Mouse (Mus musculus) MN1 (cell line): ENCODE results near the gene 1110002E22Rik.

ENCODE experiments used
- DNase-seq: peaks from one replicate; pipeline ENCODE4 v3.0.0-alpha.2; 2016; ENCODE audit warnings: low spot score

1110002E22Rik gene

GRCm38 (mm10) chr3:138065930-138066329 lies 1.1 kb downstream of the 1110002E22Rik start:
- DNase-seq, result no peak

DNA sequence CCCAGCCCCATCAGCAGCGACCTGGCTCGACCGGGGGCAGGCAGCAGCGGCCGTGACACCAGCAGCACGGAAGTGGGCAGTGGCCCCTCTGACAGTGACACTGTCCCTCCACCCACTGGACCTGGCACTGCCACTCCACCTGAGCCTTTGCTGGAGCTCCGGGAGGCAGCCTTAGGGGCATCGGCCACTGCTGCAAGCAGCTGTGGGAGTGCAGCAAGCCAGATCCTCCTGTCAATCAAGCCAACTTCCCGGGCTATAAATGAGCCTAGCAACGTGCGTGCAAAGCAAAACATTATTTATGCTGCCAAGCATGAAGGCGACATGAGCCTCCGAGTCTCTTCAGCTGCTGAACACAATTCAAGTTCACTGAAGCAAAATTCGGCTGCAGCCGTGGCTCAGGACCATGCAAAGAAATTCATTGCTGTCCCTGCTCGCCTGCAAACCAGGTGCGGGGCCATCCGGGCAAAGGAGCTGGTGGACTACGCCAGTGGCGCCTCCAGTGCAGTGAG lies 1.6 kb downstream of the 1110002E22Rik start:
- DNase-seq, result no peak

DNA sequence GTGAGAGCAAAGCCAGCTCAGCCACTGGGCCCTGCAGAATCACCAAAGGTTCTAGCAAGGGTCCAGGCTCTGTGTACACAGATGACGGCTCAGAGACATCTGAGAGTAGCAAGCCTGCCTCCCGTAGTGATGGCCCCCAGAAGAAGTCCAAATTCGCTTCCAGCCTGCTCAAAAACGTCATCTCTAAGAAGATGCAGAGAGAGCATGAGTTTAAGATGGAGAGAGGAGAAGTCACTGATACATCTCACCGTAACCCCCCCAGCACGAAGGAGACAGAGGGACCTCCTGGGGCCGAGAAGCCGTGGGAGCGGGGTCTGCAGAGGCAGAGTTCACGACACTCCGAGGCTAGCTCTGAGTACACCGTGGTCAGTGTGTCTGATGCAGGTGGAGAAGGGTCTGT lies 2.4 kb downstream of the 1110002E22Rik start, which contains the start of gene Gm5105:
Gene Gm5105, minus strand, starts transcription at position 101 of the 400 bp plus-strand sequence.
- no peak for DNase-seq

DNA sequence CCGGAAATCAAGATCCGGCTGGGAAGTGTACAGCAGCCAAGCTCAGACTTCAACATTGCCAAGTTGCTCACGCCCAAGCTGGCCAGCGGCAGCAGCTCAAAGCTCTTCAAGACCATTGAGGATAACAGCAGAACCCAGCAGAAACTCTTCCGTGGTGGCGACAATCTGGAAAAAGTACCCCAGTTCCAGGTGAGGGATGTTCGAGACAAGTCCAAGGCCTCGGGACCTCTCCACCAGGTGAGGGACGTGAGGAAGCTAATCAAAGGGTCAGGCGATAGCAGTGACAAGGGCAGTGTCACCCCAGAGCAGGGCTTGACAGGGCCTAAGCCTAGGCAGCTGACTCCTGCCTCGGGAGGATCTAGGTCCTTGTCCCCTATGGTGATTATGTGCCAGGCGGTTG lies 3.3 kb downstream of the 1110002E22Rik start:
- DNase-seq, result no peak

- DNase-seq, result no peak
Observed at GRCm38 (mm10) chr3:138069756-138070511, 5.1 kb downstream of the 1110002E22Rik start.

- DNase-seq, result no peak
Observed at GRCm38 (mm10) chr3:138071004-138071403, 6.2 kb downstream of the 1110002E22Rik start.

GRCm38 (mm10) chr3:138071476-138072073 lies 6.7 kb downstream of the 1110002E22Rik start:
- no peak for DNase-seq

- DNase-seq, result no peak
Observed at GRCm38 (mm10) chr3:138074214-138074613, 9.4 kb downstream of the 1110002E22Rik start.

DNA sequence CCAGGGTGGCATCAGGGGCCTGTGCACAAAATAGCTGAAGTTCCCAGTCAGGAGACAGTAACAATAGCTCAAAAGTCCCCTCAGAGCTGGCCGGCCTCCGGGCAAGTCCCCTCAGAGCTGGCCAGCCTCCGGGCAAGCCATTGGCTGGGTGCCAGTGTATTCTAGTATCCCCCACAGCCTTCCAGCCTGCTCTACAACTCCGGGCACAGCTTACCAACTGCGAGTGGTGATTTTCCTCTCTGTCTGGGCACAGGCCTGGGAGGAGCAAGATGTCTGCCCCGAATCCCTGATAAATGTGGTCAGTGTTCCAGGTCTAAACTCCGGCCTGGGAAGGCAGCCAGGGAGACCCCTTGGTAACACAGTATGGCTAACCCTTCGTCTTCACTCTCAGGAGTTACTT lies 10.4 kb downstream of the 1110002E22Rik start:
- DNase-seq, result peak; percentile 15

DNA sequence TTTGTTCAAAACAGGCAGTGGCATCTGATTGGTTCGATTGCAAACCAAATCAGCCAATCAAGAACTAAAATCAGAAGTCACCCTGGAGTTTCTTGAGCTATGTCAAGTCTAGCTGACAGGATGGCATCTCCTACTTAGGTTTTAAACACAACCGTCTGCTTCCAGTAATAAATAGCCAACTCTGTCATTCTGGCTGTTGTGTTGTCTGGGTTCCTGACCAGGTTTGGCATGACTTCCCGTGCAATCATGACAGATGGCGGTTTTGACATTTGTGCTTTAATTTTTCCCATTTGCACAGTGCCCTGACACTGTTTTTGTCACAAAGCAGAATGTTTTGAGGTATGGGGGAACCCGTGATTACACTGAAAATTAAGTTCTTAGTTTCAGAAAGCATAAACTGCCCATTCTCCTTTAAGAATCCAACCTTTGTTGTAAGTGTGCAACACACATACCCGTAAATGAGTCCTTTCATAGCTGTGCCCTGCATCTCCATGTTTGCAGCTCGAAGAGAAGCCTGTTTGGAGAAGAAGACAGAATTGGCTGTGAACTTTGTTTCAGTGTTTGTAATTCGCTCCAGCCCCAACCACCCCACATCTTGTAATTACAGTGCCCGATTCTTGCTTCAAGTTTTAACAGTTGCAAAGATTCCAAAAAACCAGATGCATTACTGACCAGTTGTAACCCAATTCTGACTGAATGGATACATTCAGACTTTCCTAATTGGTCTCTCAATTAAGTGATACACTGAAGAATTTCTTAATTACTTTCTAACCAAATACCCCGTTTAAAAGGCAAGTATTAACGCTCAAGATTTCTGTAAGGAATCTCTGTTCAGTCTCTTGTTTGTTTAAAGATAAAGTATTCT lies 12.9 kb downstream of the 1110002E22Rik start:
- DNase-seq, result no peak

DNA sequence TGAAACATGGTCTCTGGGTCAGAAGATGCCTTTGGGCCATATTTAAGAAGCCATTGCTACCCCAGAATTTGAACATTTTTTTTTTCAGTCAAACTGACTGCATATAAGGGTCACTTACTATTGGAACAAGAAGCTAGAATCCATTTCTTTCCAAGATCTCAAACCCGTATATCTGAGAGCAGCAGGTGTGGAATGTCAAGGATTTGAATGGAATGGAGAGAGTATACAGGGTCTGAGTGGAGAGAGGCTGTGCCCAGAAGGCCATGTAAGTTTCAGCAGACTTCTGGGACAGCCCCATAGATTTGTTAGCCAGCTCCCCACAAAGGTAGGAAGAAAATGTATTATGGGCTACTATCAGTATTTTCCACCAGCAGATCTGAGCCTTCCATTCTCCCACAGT lies 13.8 kb downstream of the 1110002E22Rik start:
- no peak for DNase-seq

DNA sequence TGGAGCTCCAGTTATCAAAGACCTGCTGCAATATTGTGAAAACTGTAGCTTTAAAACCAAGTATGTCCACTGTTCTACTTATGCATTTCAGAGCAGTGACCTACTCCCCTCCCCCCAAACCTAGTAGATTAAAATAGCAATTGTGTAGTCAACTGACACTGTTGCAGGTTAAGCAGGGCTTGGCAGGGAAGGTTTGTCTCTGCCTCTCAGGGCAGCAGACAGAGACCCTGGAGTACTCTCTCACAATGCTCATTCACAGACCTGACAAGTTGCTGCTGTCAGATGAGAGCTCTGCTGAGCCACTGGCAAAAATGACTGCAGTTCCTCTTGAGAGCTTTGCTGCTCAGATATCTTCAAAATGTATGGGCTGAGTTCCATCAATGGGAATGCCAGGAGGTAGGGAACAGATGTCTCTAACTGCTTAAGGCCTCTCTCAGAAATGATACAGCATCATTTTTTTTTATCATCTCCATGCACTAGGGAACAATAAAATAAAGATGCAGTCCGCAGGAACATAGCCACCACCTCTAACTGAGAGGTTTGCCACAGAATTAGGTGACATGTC lies 18.3 kb downstream of the 1110002E22Rik start:
- no peak for DNase-seq

DNA sequence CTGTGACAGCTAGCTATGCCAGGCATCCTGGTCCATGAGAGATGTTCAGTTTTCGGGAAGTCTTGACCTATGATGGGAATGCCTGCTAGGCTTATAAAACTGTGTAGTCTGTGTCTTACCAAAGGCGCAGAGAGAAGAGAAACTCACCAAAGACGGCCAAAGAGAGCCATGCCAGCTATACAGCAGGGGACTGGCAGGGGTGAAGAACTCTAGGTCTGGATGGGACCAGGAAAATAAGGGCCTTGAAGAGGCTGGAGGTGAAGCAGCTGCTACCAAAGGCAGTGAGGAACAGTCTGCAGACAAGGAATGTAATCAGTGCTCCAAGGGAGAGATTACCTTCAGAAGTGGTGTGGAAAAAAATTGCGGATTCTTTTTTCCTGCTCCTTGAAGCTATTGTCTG lies 19.0 kb downstream of the 1110002E22Rik start:
- DNase-seq, result no peak

GRCm38 (mm10) chr3:138095301-138095700 lies 30.4 kb downstream of the 1110002E22Rik start:
- DNase-seq, result no peak

- DNase-seq, result peak; percentile 78
Observed at GRCm38 (mm10) chr3:138095718-138096117, 30.9 kb downstream of the 1110002E22Rik start.

DNA sequence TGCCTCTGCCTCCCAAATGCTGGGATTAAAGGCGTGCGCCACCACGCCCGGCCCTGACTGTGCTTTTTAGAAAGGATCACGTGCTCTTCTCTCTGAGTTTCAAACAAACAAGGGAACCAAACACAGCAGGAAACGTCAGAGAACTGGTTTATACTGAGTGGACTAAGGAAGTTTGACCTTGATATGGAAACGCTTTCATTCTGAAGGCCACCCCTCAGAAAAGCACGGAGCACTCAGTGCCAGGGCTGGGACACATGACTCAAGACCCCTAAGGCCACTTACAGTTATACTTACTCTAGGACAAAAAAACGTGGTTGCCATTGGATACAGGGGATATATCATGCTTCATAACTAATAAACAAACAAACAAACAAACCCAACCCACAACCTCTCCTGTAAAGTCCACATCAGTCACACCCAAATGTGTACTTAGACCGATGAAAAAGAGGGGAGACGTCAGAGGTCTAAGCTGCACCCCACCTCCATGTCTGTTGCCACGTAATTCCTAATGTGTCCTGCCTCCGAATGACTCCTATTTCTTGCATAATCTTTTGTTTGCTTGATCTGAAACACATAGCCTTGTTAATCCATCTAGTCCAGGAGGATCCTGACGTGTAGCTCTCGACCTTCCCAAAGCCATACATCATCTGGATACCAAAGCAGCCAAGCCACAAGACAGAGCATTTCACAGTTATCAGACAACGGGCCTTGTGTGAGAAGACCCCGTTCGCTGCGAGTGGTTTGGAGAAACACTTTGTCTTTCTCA lies 31.6 kb downstream of the 1110002E22Rik start:
- peak; percentile 7 for DNase-seq

DNA sequence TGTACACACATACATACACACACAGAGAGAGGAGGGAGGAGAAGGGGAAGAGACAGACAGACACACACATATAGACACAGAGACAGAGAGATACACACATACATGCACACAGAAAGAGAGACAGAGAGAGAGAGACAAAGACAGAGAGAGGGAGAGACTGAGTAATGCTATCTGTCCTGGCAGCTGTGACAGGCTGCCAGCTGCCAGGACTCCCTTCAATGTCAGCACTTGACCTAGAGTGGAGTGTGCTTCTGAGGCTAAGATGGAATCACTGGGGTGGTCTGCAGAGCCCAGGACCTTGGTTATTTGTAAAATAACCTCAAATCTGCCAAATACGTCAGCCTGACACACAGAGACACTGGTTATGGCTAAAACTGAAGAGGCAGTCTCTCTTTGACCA lies 32.9 kb downstream of the 1110002E22Rik start:
- no peak for DNase-seq

DNA sequence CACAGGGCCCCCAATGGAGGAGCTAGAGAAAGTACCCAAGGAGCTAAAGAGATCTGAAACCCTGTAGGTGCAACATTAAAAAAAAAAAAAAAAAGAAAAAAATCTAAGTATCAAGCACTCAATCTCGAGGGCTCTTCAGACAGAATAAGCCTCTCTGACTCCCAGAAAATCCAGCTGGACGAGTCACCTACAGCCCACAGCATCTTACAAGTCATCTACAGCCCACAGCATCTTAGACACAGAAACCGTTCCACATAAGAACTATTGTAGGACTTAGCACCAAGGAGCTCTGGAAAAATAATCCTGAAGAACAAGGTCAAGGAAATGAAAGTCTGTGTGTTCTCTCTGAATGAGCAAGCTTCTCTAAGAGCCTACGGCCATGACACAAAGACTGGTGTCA lies 37.1 kb downstream of the 1110002E22Rik start:
- DNase-seq, result no peak

DNA sequence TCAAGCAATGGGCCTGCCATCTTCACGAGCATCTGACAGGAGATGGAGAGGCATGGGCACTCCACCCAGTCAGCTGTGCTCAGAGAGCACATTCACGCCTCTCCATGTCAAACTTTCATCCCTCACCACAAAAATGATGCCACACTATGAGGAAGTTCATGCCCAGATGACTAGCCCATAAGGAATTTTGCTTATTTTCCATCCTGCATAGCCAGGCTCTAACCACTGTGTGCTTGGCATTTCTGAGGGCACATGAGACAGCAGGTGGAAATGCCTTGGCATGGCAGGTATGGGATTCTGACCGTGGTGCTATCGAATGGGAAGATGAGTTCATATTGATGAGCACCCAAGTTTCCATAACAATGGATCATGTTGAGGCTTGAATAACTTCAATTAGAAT lies 38.8 kb downstream of the 1110002E22Rik start:
- DNase-seq, result no peak

- no peak for DNase-seq
Observed at GRCm38 (mm10) chr3:138105056-138105455, 40.2 kb downstream of the 1110002E22Rik start.

- no peak for DNase-seq
Observed at GRCm38 (mm10) chr3:138106887-138107286, 42.0 kb downstream of the 1110002E22Rik start.
